ENCODE assay signal across 12 mouse cellular contexts in the genomic region with DNA sequence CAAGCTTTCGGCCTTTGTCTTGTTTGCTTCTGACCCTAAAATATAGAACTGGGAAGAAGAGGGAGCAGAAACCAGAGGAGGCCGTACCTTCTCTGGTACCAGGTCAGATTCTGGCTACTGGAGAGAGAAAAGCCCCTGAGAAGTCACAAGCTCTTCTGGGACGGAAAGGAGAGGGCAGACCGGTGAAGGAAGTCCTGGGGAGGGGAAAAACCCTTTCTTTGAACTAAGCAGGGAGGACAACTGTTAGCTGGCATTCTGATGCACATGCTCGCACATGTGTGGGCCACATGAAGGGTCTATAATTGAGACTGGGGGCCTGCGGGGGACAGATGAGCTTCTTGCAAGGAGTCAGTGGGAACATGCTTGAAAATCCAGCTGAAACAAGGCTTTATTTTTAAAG.
DNase-seq lines count a peak whose midpoint lies in the region; ATAC-seq and TF ChIP-seq lines count a peak whose summit lies in the region.
"Had no signal": no experiment of that assay in that cellular context is flagged by ENCODE, and none has a peak within 500 bp of the region (broad histone marks: within the 10 kb centered on the region; RNA-seq: fewer than 3 reads in every experiment).

No protein-coding gene starts in this region.

- 69% methylated on average over 6 of the region's 6 CpGs for WGBS in heart, embryonic 12.5 days
- 55% methylated on average over 6 of the region's 6 CpGs for WGBS in lung, postnatal 0 days
- WGBS in stomach, embryonic 15.5 days: 53% methylated on average over 6 of the region's 6 CpGs

- H3K4me1 ChIP-seq in heart, embryonic 12.5 days (replicated peaks): peaks cover 47% of the 10 kb centered on the region
- H3K4me1 ChIP-seq in lung, postnatal 0 days (ENCODE audit: insufficient read depth, low read depth, low read length): peaks cover 18% of the 10 kb centered on the region
- H3K4me1 ChIP-seq in stomach, embryonic 15.5 days: peaks cover 42% of the 10 kb centered on the region

- peak overlapping the region; percentile 49 for H3K27ac ChIP-seq in heart, embryonic 12.5 days (ENCODE audit: poor library complexity, severe bottlenecking)
- H3K27ac ChIP-seq in lung, postnatal 0 days (ENCODE audit: low read length): peak overlapping the region; percentile 87
- H3K27ac ChIP-seq in stomach, embryonic 15.5 days: peak overlapping the region; percentile 92
- H3K27ac ChIP-seq: liver, embryonic 15.5 days had no signal

- no peak for ATAC-seq in heart, embryonic 12.5 days (ENCODE audit: insufficient number of reproducible peaks, low FRiP score)
- no peak for ATAC-seq in lung, postnatal 0 days
- no peak for ATAC-seq in stomach, embryonic 15.5 days (ENCODE audit: insufficient read depth, low FRiP score, low read depth)
- ATAC-seq in megakaryocyte progenitor cell, adult 5-6 weeks (replicated peaks; ENCODE audit: poor library complexity): no peak

- no peak overlapping the region for H3K4me3 ChIP-seq in heart, embryonic 12.5 days
- H3K4me3 ChIP-seq in lung, postnatal 0 days (ENCODE audit: low read depth, low read length): no peak overlapping the region
- no peak overlapping the region for H3K4me3 ChIP-seq in stomach, embryonic 15.5 days (replicated peaks)
- H3K4me3 ChIP-seq: liver, embryonic 15.5 days had no signal

- no peak for TF ChIP-seq CTCF in lung, postnatal 0 days (IDR thresholded peaks at IDR 0.05)

- H3K27me3 ChIP-seq in heart, embryonic 12.5 days (replicated peaks): no peaks in the 10 kb centered on the region
- H3K27me3 ChIP-seq in lung, postnatal 0 days (replicated peaks; ENCODE audit: insufficient read depth, low read length): no peaks in the 10 kb centered on the region
- no peaks in the 10 kb centered on the region for H3K27me3 ChIP-seq in stomach, embryonic 15.5 days (replicated peaks)
- H3K27me3 ChIP-seq: liver, embryonic 15.5 days had no signal

- 0 out of 2 replicates have a peak, but pooled peaks cover 2% of the 10 kb centered on the region for H3K9me3 ChIP-seq in heart, embryonic 12.5 days (replicated peaks)
- no peaks in the 10 kb centered on the region for H3K9me3 ChIP-seq in lung, postnatal 0 days (ENCODE audit: low read length)
- H3K9me3 ChIP-seq in stomach, embryonic 15.5 days: no peaks in the 10 kb centered on the region
- H3K9me3 ChIP-seq: liver, embryonic 15.5 days had no signal

- H3K9ac ChIP-seq in heart, embryonic 12.5 days: no peak overlapping the region
- H3K9ac ChIP-seq in lung, postnatal 0 days (replicated peaks; ENCODE audit: low read depth): no peak overlapping the region
- no peak overlapping the region for H3K9ac ChIP-seq in stomach, embryonic 15.5 days
- H3K9ac ChIP-seq: liver, embryonic 15.5 days had no signal

- H3K4me2 ChIP-seq in heart, embryonic 12.5 days: no peak overlapping the region
- H3K4me2 ChIP-seq in lung, postnatal 0 days (replicated peaks; ENCODE audit: low read depth, low read length): no peak overlapping the region
- no peak overlapping the region for H3K4me2 ChIP-seq in stomach, embryonic 15.5 days
- H3K4me2 ChIP-seq: liver, embryonic 15.5 days had no signal

- no peak for DNase-seq in heart, adult 9 months (ENCODE audit: low spot score in 2 of 2)
- DNase-seq in lung, postnatal 0 days (ENCODE audit: low spot score): peak; percentile 39
- DNase-seq in lung, postnatal 4 days: no peak
- peak; percentile 39 for DNase-seq in induced T-regulatory cell, adult 2 months (ENCODE audit: low read depth)
- DNase-seq in embryo, embryonic 10 days (ENCODE audit: low spot score): no peak
- DNase-seq: kidney, postnatal 36 days; right cerebral cortex, postnatal 14 days; thymus, postnatal 36 days had no signal

- H3K36me3 ChIP-seq in heart, embryonic 12.5 days: no peaks in the 10 kb centered on the region
- no peaks in the 10 kb centered on the region for H3K36me3 ChIP-seq in lung, postnatal 0 days (ENCODE audit: insufficient read depth, low read length)
- H3K36me3 ChIP-seq in stomach, embryonic 15.5 days: no peaks in the 10 kb centered on the region
- H3K36me3 ChIP-seq: liver, embryonic 15.5 days had no signal

- TF ChIP-seq EP300 in lung, postnatal 0 days (IDR thresholded peaks at IDR 0.05): no peak

Comparison
In these comparisons a context has a peak if more than half of its experiments do, and no peak if none do; other contexts are left out.
1. DNase-seq: peak in lung, postnatal 0 days (single experiment) and induced T-regulatory cell, adult 2 months (single experiment); none in heart, adult 9 months (0 of 2), lung, postnatal 4 days (0 of 2) and embryo, embryonic 10 days (single experiment).
2. Peak in every context shown above with its lines, with median percentiles within 50 percentile points of each other: H3K27ac ChIP-seq.